In the genomic region with DNA sequence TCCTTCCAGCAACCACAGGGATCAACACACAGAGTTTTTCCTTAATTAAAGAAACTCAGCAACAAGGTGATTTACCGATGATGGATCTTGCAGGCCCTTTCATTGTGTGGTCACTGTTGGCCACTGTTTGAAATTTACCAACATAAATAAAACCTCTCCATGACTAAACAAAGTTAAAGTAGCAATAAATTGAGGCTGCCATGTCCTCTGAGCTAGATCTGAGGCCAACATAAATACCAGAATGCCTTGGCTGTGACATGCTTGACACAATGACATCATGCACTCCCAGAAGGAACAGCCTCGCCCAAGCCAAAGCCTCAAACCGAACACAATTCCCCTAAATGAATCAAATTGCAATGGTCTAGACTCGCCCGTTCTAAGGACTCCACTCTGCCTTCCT, we compare ENCODE assay signal across 15 mouse cellular contexts.
DNase-seq lines count a peak whose midpoint lies in the region; ATAC-seq and TF ChIP-seq lines count a peak whose summit lies in the region.
"Had no signal": no experiment of that assay in that cellular context is flagged by ENCODE, and none has a peak within 500 bp of the region (broad histone marks: within the 10 kb centered on the region; RNA-seq: fewer than 3 reads in every experiment).

No protein-coding gene starts in this region.

- H3K36me3 ChIP-seq in C2C12 (ENCODE audit: control insufficient read depth, insufficient read depth), result no peaks in the 10 kb centered on the region
- H3K36me3 ChIP-seq in hindbrain, embryonic 16.5 days (ENCODE audit: control insufficient read depth, insufficient read depth, low read length), result no peaks in the 10 kb centered on the region
- H3K36me3 ChIP-seq in hindbrain, postnatal 0 days (ENCODE audit: insufficient read depth, low read length), result no peaks in the 10 kb centered on the region
- H3K36me3 ChIP-seq: liver, embryonic 13.5 days had no signal

- intact Hi-C loops in heart, postnatal 36 days (cut with DNase I), result no loop called here

- H3K4me2 ChIP-seq in hindbrain, embryonic 16.5 days (ENCODE audit: low read length), result no peak overlapping the region
- H3K4me2 ChIP-seq in hindbrain, postnatal 0 days (ENCODE audit: low read depth, low read length), result no peak overlapping the region
- H3K4me2 ChIP-seq: liver, embryonic 13.5 days had no signal

- peaks cover 4% of the 10 kb centered on the region for H3K27me3 ChIP-seq in C2C12 (ENCODE audit: control insufficient read depth, insufficient read depth, insufficient read length)
- H3K27me3 ChIP-seq in hindbrain, embryonic 16.5 days (replicated peaks; ENCODE audit: control insufficient read depth, insufficient read depth, low read length), result no peaks in the 10 kb centered on the region
- no peaks in the 10 kb centered on the region for H3K27me3 ChIP-seq in hindbrain, postnatal 0 days (ENCODE audit: insufficient read depth, low read length)
- H3K27me3 ChIP-seq: CH12.LX; liver, embryonic 13.5 days had no signal

- no peak overlapping the region for H3K9ac ChIP-seq in hindbrain, embryonic 16.5 days (ENCODE audit: low read depth, low read length)
- H3K9ac ChIP-seq in hindbrain, postnatal 0 days (replicated peaks; ENCODE audit: low read length), result no peak overlapping the region
- H3K9ac ChIP-seq: liver, embryonic 13.5 days had no signal

- H3K79me3 ChIP-seq in C2C12 (ENCODE audit: low read depth), result no peaks in the 10 kb centered on the region

- TF ChIP-seq CTCF in C2C12 (IDR thresholded peaks at IDR 0.05; ENCODE audit: control insufficient read depth, insufficient read depth, insufficient read length), result no peak
- TF ChIP-seq CTCF in hindbrain, postnatal 0 days (IDR thresholded peaks at IDR 0.05; ENCODE audit: low read depth), result no peak

- no peak overlapping the region for H3K4me3 ChIP-seq in C2C12 (ENCODE audit: insufficient read depth, poor library complexity, severe bottlenecking)
- no peak overlapping the region for H3K4me3 ChIP-seq in hindbrain, embryonic 16.5 days (ENCODE audit: low read length)
- H3K4me3 ChIP-seq in hindbrain, postnatal 0 days (ENCODE audit: low read length), result no peak overlapping the region
- H3K4me3 ChIP-seq: layer of hippocampus, adult 2 months; liver, embryonic 13.5 days had no signal

- DNase-seq in heart, adult 18-20 months, result peak; percentile 16 to 42
- DNase-seq in heart, postnatal 36 days, result no peak
- DNase-seq in fibroblast of lung, adult 2 months (ENCODE audit: low read depth), result peak; percentile 50
- DNase-seq in lung, postnatal 10 days, result peak; percentile 65
- DNase-seq in left cerebral cortex, adult 11 months (ENCODE audit: low spot score), result no peak
- no peak for DNase-seq in hindbrain, postnatal 0 days (ENCODE audit: low spot score)
- DNase-seq: cerebellum, postnatal 10 days; liver, embryonic 13.5 days; thymus, postnatal 25 days had no signal

- no peaks in the 10 kb centered on the region for H3K4me1 ChIP-seq in hindbrain, embryonic 16.5 days (ENCODE audit: control insufficient read depth, insufficient read depth, low read depth, low read length)
- H3K4me1 ChIP-seq in hindbrain, postnatal 0 days (ENCODE audit: insufficient read depth, low read length), result no peaks in the 10 kb centered on the region
- H3K4me1 ChIP-seq: liver, embryonic 13.5 days had no signal

- 71% methylated on average over 5 of the region's 5 CpGs for WGBS in hindbrain, embryonic 16.5 days
- WGBS in hindbrain, postnatal 0 days, result 72% methylated on average over 5 of the region's 5 CpGs

- H3K27ac ChIP-seq in hindbrain, embryonic 16.5 days (ENCODE audit: low read depth, low read length), result no peak overlapping the region
- H3K27ac ChIP-seq in hindbrain, postnatal 0 days, result no peak overlapping the region
- H3K27ac ChIP-seq: layer of hippocampus, adult 2 months; liver, embryonic 13.5 days had no signal

- no peaks in the 10 kb centered on the region for H3K9me3 ChIP-seq in hindbrain, embryonic 16.5 days (ENCODE audit: control insufficient read depth, low read length)
- no peaks in the 10 kb centered on the region for H3K9me3 ChIP-seq in hindbrain, postnatal 0 days (ENCODE audit: low read length)
- H3K9me3 ChIP-seq: liver, embryonic 13.5 days had no signal

- no peaks in the 10 kb centered on the region for H3K79me2 ChIP-seq in C2C12 (ENCODE audit: control insufficient read depth, insufficient read depth)

- H3ac ChIP-seq in C2C12 (ENCODE audit: control insufficient read depth, insufficient read length, low read depth), result no peak overlapping the region

- ATAC-seq in hindbrain, embryonic 16.5 days, result no peak
- ATAC-seq in hindbrain, postnatal 0 days, result no peak
- ATAC-seq: activated CD4-positive, CD25-positive, alpha-beta regulatory T cell, adult 4 months; forebrain, embryonic 16.5 days had no signal

TF ChIP-seq in C2C12, 6 proteins besides CTCF, POLR2A, EP300 and RAD21:
- TF ChIP-seq USF1 (IDR thresholded peaks at IDR 0.05; ENCODE audit: low read depth) (no peak), MYOD1 (IDR thresholded peaks at IDR 0.05; ENCODE audit: control insufficient read depth, insufficient read length, low read depth) (no peak), FOSL1 (IDR thresholded peaks at IDR 0.05; ENCODE audit: insufficient read depth, low read length, poor library complexity, severe bottlenecking) (peak; percentile 34)
TF ChIP-seq in C2C12: peak in this region for 1.

Comparison
In these comparisons a context has a peak if more than half of its experiments do, and no peak if none do; other contexts are left out.
1. DNase-seq: peak in heart, adult 18-20 months (2 of 2), fibroblast of lung, adult 2 months (single experiment) and lung, postnatal 10 days (single experiment); none in heart, postnatal 36 days (0 of 2), left cerebral cortex, adult 11 months (single experiment) and hindbrain, postnatal 0 days (single experiment).